Comparison of ENCODE assay signal across 7 mouse cellular contexts in genomic region chr14:27178560-27178920, GRCm38 (mm10).
DNase-seq lines count a peak whose midpoint lies in the region.

No protein-coding gene starts in this region.

- peak; percentile 49 for DNase-seq in retina, postnatal 1 day
- no peak for DNase-seq in retina, embryonic 14.5 days (ENCODE audit: low spot score)
- peak; percentile 82 for DNase-seq in gastrocnemius, postnatal 25 days
- peak; percentile 78 to 84 for DNase-seq in kidney, adult 8-10 months
- peak; percentile 65 for DNase-seq in ovary, postnatal 36 days (ENCODE audit: low spot score)
- DNase-seq in cerebellum, adult 18-20 months: no peak
- DNase-seq in left cerebral cortex, adult 8-10 months (ENCODE audit: low spot score in 2 of 2): no peak

Comparison
In these comparisons a context has a peak if more than half of its experiments do, and no peak if none do; other contexts are left out.
1. DNase-seq: peak in retina, postnatal 1 day (single experiment), gastrocnemius, postnatal 25 days (single experiment), kidney, adult 8-10 months (2 of 2) and ovary, postnatal 36 days (single experiment); none in retina, embryonic 14.5 days (single experiment), cerebellum, adult 18-20 months (0 of 2) and left cerebral cortex, adult 8-10 months (0 of 2).